Mouse (Mus musculus) embryo, embryonic 11.5 days (tissue): ENCODE measurements around the gene Rps6ka4.

Source experiments
- DNase-seq: peaks from one replicate; pipeline ENCODE4 v3.0.0-alpha.2; 2012; ENCODE audit warnings: low read depth, low spot score

Gene Rps6ka4

GRCm38 (mm10) chr19:6851497-6851896 lies 11.1 kb upstream of the Rps6ka4 start:
- no peak for DNase-seq

DNA sequence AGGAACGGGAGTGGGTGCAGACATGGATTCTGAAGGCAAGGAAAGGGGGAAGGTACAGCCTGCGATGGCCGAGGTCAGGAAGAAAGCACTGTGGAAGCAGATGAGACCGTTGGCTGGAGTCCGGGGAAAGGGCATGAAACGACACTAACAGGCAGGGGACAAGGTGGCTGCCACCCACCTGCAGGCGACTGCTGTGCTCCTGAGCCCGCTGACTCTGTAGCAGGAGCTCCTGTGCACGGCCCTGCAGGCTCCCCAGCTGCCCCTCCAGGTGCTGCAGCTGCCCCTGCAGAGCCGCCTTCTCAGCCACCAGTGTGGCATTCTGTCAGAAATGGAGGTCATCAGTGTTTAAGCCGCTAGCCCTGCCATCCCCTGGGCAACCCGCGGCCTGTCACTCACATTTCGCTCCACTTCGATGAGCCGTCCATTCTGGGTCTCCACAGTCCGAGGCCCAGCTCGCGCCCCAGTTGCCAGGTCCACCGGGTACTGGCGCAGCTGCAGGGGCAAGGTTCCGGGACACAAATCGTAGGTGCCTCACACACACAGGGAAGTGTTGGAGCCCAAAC lies 9.2 kb upstream of the Rps6ka4 start:
- DNase-seq = no peak

- DNase-seq = no peak
These were observed 7.5 kb upstream of the Rps6ka4 start for GRCm38 (mm10) chr19:6847841-6848517.

GRCm38 (mm10) chr19:6846050-6846449 lies 5.6 kb upstream of the Rps6ka4 start:
- DNase-seq = no peak

DNA sequence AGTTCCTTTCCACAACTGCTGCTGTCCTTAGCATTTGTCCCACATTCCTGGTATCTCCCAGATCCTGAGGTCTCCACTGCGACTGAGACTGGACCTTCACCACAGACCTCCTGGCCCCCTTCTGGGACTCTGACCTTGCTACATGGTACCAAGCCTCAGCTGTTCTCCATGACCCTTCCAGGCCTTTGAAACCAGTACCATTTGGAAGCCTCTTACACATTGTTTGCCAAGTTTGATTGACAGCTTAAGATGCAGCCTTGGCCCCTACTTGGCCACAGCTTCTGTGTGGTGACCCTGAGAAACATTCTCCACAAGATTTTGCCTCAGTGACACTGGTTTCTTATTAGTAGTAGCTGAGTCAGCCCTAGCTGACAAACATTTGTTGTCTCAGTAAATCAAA lies 1.9 kb upstream of the Rps6ka4 start:
- no peak for DNase-seq

DNA sequence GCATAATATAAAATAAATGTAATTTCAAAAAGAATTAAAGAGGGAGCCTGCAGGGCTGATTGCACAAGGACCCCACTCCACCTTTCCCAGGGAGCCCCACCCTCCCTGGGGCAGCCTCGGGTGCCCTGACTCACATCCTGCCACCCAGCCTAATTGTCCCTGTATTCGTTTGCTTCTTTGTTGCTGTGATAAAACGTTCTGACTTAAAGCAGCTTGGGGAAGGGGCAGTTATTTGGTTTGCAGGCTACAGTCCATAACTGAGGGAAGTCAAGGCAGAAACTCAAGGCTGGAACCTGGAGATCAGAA lies 809 bp upstream of the Rps6ka4 start:
- DNase-seq = no peak

GRCm38 (mm10) chr19:6839615-6840474 lies 591 bp downstream of the Rps6ka4 start:
- DNase-seq = no peak

DNA sequence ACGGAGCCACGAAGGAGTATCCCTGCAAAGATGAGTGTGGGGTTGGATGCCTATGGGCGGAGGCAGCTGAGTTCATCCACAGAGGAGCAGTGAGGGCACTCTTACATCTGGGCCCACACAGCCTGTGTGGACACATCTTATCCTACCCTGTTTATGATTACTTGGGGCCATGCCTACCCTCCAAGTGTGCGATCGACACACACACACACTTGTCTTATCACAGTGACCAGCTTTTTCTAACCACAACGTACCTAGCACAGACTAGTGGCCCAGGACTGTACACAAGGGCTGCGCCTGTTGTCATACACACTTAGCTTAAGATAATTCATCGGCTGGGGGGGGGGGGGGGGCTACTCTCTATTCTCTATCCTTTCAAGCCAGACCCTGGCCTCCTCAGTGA lies 8.1 kb downstream of the Rps6ka4 start:
- no peak for DNase-seq

DNA sequence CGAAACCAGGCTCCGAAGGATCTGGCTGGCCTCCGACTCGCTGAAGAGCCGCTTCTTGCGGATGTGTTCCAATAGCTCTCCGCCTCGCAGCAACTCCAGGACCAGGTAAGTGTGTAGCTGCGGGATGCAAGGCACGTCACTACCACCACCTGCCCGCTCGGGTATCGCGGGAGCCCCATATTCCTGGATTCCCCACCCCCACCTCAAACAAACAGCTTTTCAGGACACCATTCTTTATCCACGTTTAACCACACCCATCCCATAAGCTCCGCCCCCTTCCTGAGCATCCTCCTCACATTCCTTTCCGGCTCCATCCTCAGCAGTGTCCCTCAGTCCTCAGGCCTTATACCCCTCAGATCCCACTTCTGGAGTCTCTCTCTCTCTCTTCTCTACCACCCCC lies 9.1 kb downstream of the Rps6ka4 start:
- no peak for DNase-seq

DNA sequence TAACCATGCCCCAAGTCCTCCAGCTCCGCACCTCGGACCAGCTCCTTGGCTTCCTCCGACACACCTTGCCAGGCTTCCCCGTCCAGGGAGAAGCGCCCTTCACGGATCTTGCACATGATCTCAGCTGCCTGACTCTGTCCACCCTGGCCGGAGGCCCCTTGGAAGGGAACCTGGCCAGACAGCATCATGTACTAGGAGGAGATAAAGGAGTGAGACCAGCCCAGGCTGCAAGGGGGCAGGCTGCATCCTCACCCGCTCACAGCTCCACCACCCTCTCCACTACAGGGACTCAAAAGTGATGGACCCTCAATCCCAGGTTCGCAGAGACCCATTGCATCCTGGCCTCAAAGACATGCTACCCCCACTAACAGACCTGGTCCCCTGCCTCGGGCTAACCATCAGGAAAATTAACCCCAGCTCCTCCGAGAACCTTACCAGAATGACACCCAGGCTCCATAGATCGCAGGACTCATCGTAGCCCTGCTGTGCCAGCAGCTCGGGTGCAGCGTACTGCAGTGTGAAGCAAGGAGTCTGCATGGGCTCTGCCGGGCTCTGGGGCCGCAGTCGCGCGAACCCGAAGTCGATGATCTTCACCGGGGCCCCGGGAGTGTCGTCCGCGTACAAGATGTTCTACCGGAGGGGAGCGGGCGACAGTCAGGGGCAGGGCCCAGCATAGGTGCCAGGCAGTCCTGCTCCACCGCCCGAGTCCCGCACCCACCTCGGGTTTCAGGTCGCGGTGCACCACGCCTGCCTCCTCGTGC lies 9.7 kb downstream of the Rps6ka4 start:
- DNase-seq = no peak

DNA sequence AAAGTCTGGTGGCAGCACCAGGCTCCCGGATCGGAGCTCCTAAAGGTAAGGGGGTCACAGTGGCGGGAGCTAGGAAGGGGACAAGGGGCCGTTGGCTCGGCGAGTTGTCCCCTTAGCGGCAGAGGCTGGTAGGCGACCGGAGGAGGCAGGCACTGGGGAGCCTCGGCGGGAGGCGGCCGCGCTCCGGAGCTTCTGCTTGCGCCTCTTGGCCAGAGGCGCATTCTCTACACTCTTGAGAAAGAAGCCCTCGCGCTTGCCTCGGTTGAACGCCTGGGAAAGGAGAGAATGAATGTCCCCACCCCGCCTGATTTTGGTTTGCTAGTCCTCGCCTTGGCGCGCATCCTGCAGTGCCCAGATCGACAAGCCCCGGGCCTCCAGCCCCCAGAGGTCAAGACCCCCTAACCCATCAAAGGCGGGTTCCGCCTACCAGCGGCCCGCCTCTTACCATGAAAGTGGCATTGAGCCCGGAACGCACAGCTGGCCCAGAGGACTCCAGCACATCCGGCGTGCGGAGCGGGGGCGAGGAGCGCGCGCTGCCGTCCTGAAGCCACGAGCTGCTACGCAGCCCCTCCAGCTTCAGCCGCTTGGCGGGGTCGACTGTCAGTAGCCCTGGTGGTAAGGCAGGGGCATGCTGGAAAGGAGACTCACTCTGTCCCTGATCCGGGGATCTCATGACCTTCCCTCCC lies 10.4 kb downstream of the Rps6ka4 start:
- no peak for DNase-seq

GRCm38 (mm10) chr19:6829069-6829468 lies 11.4 kb downstream of the Rps6ka4 start:
- no peak for DNase-seq

GRCm38 (mm10) chr19:6826601-6827000 lies 13.8 kb downstream of the Rps6ka4 start:
- DNase-seq = no peak

GRCm38 (mm10) chr19:6825384-6825783 lies 15.1 kb downstream of the Rps6ka4 start:
- no peak for DNase-seq

DNA sequence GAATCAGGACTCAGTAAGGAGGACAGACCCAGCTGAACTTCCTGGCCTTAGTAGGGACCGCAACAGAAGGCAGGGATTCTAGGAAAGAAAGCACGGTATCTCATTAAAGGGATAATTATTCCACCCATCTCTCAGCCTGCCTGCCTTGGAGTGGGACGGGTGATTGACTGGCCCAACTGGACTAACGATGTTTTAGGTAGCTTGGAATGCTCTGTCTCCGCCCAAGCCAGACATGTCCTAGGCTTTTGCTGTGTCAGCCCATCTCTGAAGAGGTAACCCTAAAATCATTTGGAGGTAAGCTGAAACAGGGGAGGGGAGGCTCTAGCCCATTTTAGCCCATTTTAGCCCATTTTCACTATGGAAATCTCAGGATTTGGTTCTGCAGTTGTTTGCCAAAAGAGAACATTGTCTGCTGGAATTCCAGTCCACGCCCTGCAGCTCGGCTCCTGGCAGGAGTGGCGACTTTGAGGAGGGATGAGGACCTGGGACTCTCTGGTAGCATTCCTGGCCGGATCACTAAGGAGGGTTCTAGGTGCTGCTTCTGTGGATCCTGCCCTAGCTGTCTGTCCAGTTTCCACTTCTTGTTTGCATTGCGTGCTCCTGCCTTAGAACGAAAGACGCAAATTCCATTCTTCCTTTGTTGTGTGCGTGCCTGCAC lies 19.8 kb downstream of the Rps6ka4 start:
- DNase-seq = no peak

GRCm38 (mm10) chr19:6819143-6819827 lies 21.2 kb downstream of the Rps6ka4 start:
- no peak for DNase-seq

GRCm38 (mm10) chr19:6814958-6815357 lies 25.5 kb downstream of the Rps6ka4 start:
- no peak for DNase-seq

DNA sequence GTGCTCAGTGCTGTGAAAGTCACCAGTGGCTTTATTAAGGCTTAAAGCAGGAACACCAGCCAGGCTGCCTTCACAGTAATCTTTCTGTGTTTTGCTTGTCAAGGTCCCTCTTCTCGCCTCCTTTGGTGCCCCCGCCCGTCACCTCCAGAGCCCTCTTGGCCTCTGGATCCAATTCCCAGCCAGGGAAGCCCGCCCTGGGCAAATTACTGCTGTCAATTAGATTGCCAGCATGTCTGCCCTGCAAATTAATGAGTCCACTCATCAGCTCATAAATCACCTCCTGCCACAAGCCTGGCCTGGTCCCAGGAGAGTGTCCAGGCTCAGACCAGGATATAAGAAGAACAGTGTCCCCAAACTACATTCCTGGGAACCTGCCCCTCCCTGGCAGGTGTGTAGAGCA lies 26.1 kb downstream of the Rps6ka4 start:
- DNase-seq = no peak
